Mouse (Mus musculus) liver, embryonic 14.5 days (tissue): ENCODE measurements at regions not wholly inside any gene's neighbourhood (a gene's known extent, or its start where the extent isn't known, plus 50 kb on each side); places are given as distances from the start of the nearest gene placed in this dataset.

Source experiments
- ATAC-seq: fragments of 200-750 bp; cut with Nextera tagmentation; 2 replicates; pipeline ENCODE4 v1.8.0; 2017; ENCODE audit warnings: moderate number of reproducible peaks, mild to moderate bottlenecking, moderate library complexity; ENCODE audit not compliant: insufficient read depth
- DNase-seq, 3 experiments: peaks; one replicate each; pipeline ENCODE4 v3.0.0-alpha.2; 2012 to 2013; ENCODE audit warnings: low read depth in 3 of 3, low spot score in 3 of 3
- H3K27ac ChIP-seq: fragments of 300-500 bp; sonication (generic); 2 replicates; pipeline ENCODE4 v1.5.1; 2014; ENCODE audit warnings: moderate library complexity, mild to moderate bottlenecking, control low read depth, inconsistent platforms
- H3K27me3 ChIP-seq: fragments of 300-500 bp; sonication (generic); 2 replicates; pipeline ENCODE4 v1.6.1; 2014; ENCODE audit warnings: mild to moderate bottlenecking, low read length, moderate library complexity; ENCODE audit not compliant: control insufficient read depth, insufficient read depth
- H3K36me3 ChIP-seq: fragments of 300-500 bp; sonication (generic); replicated peaks from 2 replicates; pipeline ENCODE4 v1.6.1; 2014; ENCODE audit warnings: low read depth; ENCODE audit not compliant: control insufficient read depth, insufficient read depth
- H3K4me1 ChIP-seq, 2 experiments: fragments of 200-500 bp in 1 of 2; fragments of 300-500 bp in 1 of 2; sonication (generic) in 1 of 2; replicated peaks; 2 replicates each; pipeline ENCODE4 v1.6.1; 2012 to 2014; ENCODE audit warnings: antibody characterized with exemption in 1 of 2, inconsistent platforms in 1 of 2, low read length in 1 of 2; ENCODE audit not compliant: control insufficient read depth in 2 of 2, insufficient read depth in 2 of 2
- H3K4me2 ChIP-seq: fragments of 300-500 bp; sonication (generic); 2 replicates; pipeline ENCODE4 v1.6.1; 2014; ENCODE audit warnings: low read depth, mild to moderate bottlenecking, control low read depth, moderate library complexity
- H3K4me3 ChIP-seq, 2 experiments: fragments of 200-500 bp in 1 of 2; fragments of 300-500 bp in 1 of 2; sonication (generic) in 1 of 2; 2 replicates each; pipeline ENCODE4 v1.5.1; 2012 to 2014; ENCODE audit warnings: low read depth in 2 of 2, low read length in 2 of 2, mild to moderate bottlenecking in 2 of 2, control low read depth in 1 of 2, inconsistent platforms in 1 of 2, moderate library complexity in 1 of 2; ENCODE audit not compliant: insufficient read depth in 1 of 2
- H3K9ac ChIP-seq: fragments of 300-500 bp; sonication (generic); replicated peaks from 2 replicates; pipeline ENCODE4 v1.6.1; 2014; ENCODE audit warnings: mild to moderate bottlenecking, control low read depth, moderate library complexity
- H3K9me3 ChIP-seq: fragments of 300-500 bp; sonication (generic); 2 replicates; pipeline ENCODE4 v1.6.1; 2016; ENCODE audit warnings: low read length, mixed read lengths; ENCODE audit not compliant: control insufficient read depth
- CTCF ChIP-seq: IDR thresholded peaks from 2 replicates; pipeline ENCODE4 v1.5.1; 2016; ENCODE audit warnings: antibody characterized with exemption, low read depth, control low read depth
- EP300 ChIP-seq: IDR thresholded peaks from 2 replicates; pipeline ENCODE4 v1.6.1; 2016; ENCODE audit warnings: antibody characterized with exemption, low read depth
- WGBS: fragments of 180-500 bp; shearing (Covaris S2); extraction: QIAGEN DNeasy Blood & Tissue Kit; methylation state at CpG from one replicate; pipeline ENCODE4 v1.1.7; 2014; ENCODE audit not compliant: insufficient replicate concordance; 5-methylcytosine and 5-hydroxymethylcytosine counted together

DNA sequence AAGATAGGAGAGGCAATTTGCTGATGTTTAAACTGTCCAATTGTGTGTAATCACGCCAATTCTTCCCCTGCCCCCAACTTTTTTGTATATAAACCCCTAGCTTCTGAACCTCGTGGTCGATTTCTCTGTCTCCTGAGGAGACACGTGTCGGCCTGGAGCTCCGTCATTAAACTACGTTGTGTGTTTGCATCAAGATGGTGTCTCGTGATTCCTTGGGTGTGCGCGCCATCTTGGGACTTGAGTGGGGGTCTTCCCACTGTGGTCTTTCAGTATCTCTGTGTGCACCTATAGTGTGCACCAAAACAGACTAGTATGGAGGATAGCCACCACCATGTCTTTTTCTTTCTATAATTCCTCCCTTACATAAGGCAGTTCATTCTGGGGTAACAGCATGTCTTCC, 128.4 kb downstream of the Plekhb2 start:
- no peak for ATAC-seq
- H3K4me2 ChIP-seq = no peak overlapping the region
- 77% methylated on average over 10 of the region's 10 CpGs for WGBS
- DNase-seq = no peak
- no peaks in the 10 kb centered on the region for H3K4me1 ChIP-seq
- H3K4me3 ChIP-seq = no peak overlapping the region
- 0 out of 2 replicates have a peak, but pooled peaks cover 2% of the 10 kb centered on the region for H3K9me3 ChIP-seq
- H3K36me3 ChIP-seq = no peaks in the 10 kb centered on the region
- H3K27me3 ChIP-seq = no peaks in the 10 kb centered on the region
- no peak overlapping the region for H3K27ac ChIP-seq
- no peak overlapping the region for H3K9ac ChIP-seq
- no peak for TF ChIP-seq EP300

DNA sequence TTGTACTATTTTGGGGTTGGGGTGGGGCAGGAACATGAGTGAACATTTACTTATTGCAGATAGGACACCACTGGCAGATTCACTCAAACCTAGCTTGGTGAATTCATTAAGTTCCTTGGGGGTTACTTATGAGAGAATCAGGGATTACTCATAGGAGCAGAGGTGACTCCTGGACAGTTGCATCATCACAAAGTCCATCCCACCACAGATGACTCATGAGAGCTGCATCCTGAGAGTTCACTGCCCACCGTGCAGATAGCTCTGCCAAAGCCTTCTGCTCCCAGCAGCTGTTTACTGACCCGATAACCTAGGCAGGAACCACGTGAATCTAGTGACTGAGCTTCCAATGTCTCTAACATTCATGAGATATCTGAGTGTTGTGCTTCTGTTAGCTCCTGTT, 129.6 kb downstream of the Plekhb2 start:
- H3K4me3 ChIP-seq = no peak overlapping the region
- H3K9ac ChIP-seq = no peak overlapping the region
- TF ChIP-seq EP300 (no peak), CTCF (no peak)
- no peak for ATAC-seq
- 0 out of 2 replicates have a peak, but pooled peaks cover 2% of the 10 kb centered on the region for H3K9me3 ChIP-seq
- H3K4me2 ChIP-seq = no peak overlapping the region
- 42% methylated on average over 3 of the region's 3 CpGs for WGBS
- H3K27ac ChIP-seq = no peak overlapping the region
- H3K36me3 ChIP-seq = no peaks in the 10 kb centered on the region
- DNase-seq = no peak
- H3K4me1 ChIP-seq = no peaks in the 10 kb centered on the region
- H3K27me3 ChIP-seq = no peaks in the 10 kb centered on the region

DNA sequence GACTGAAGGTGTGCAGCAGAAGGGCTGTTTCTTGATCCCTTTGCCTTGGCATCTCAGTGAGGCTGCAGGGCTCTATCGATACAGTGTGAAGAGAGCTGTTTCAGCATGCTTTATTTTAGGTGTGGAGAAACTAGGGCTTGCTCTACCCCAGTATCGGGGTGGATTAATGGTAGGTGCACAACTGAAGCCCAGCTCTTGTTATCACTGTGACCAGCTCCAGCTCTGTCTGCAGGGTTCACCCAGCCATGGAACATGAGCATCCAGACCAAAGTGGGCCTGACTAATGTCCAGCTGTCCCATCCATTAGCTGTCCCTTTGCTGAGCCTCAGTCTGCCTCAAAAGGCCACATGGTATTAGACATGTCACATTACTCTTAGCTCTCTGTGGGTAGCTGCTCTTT, 132.2 kb downstream of the Plekhb2 start:
- Histone ChIP-seq H3K4me1 (no peaks in the 10 kb centered on the region), H3K27me3 (no peaks in the 10 kb centered on the region), H3K9ac (no peak overlapping the region), H3K36me3 (no peaks in the 10 kb centered on the region), H3K27ac (no peak overlapping the region), H3K9me3 (0 out of 2 replicates have a peak, but pooled peaks cover 2% of the 10 kb centered on the region), H3K4me2 (no peak overlapping the region), H3K4me3 (no peak overlapping the region)
- 60% methylated on average over 2 of the region's 2 CpGs for WGBS
- ATAC-seq = no peak
- DNase-seq = no peak
- TF ChIP-seq EP300 = no peak
- TF ChIP-seq CTCF = no peak

DNA sequence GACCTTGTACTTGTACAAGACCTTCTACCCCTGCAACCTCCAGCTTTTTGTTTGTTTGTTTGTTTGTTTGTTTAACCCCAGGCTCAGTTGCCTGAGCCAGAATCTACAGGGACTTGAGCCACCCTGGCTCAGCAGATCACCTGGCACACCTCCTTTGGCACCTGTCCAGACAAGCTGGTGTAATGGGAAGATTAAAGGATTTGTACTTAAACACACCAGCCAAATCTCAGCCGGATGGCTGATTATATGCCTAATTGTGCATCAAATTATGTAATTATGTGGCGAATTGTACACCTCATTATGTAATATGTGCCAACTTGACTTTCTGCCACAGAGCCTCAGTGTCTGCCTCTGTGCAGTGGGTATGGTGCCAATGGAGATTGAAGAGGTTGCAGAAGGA, 133.2 kb downstream of the Plekhb2 start:
- no peak for TF ChIP-seq CTCF
- TF ChIP-seq EP300 = no peak
- Histone ChIP-seq H3K9me3 (0 out of 2 replicates have a peak, but pooled peaks cover 2% of the 10 kb centered on the region), H3K4me2 (no peak overlapping the region), H3K27me3 (no peaks in the 10 kb centered on the region), H3K9ac (no peak overlapping the region), H3K27ac (no peak overlapping the region), H3K36me3 (no peaks in the 10 kb centered on the region), H3K4me1 (no peaks in the 10 kb centered on the region), H3K4me3 (no peak overlapping the region)
- ATAC-seq = no peak
- 62% methylated on average over 2 of the region's 2 CpGs for WGBS
- no peak for DNase-seq

DNA sequence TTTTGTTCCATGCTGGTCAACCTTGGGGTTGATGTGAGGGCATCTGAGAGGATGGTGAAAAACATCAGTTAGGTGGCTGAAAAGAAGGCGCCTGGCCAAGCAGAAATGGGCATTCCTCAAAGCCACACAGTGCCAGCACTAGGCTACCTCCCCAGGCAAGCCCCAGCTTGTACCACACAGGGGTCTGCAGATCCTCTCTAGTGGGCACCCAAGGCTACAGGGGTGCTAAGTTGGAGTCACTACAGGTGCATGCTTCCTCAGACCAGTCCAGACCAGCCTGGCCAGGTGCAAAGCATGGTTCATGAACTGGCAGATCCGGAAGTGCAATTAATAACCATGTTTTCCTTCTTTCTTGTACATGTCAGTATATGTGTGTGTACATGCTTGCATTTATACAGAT, 137.1 kb downstream of the Plekhb2 start:
- Histone ChIP-seq H3K9me3 (no peaks in the 10 kb centered on the region), H3K27ac (no peak overlapping the region), H3K4me3 (no peak overlapping the region), H3K27me3 (no peaks in the 10 kb centered on the region), H3K4me1 (no peaks in the 10 kb centered on the region), H3K9ac (no peak overlapping the region), H3K36me3 (no peaks in the 10 kb centered on the region), H3K4me2 (no peak overlapping the region)
- TF ChIP-seq CTCF = no peak
- TF ChIP-seq EP300 = no peak
- 61% methylated on average over 2 of the region's 2 CpGs for WGBS
- DNase-seq (no peak), ATAC-seq (no peak)
